Mouse (Mus musculus) kidney, postnatal 4 days (tissue): ENCODE results near the gene Trib2.

Experiments used
- DNase-seq, 2 experiments: peaks; one replicate each; pipeline ENCODE4 v3.0.0; 2021; ENCODE audit warnings: mixed read lengths in 2 of 2

Gene Trib2

GRCm38 (mm10) chr12:15816740-15817178, at the start of gene Trib2:
Gene Trib2 (minus strand): TSS chr12:15816922.
- peak; percentile 95 to 97 for DNase-seq

- DNase-seq: no peak
These were observed 41.3 kb upstream of the Trib2 start for GRCm38 (mm10) chr12:15858005-15858404.

- DNase-seq: no peak
These were observed 39.2 kb upstream of the Trib2 start for GRCm38 (mm10) chr12:15855891-15856290.

GRCm38 (mm10) chr12:15852781-15853180, 36.1 kb upstream of the Trib2 start:
- no peak for DNase-seq

GRCm38 (mm10) chr12:15852031-15852430, 35.3 kb upstream of the Trib2 start:
- no peak for DNase-seq

GRCm38 (mm10) chr12:15850441-15850895, 33.7 kb upstream of the Trib2 start:
- peak; percentile 48 to 55 for DNase-seq

- peak; percentile 5 to 13 for DNase-seq
These were observed 33.2 kb upstream of the Trib2 start for GRCm38 (mm10) chr12:15849861-15850294.

GRCm38 (mm10) chr12:15848391-15848790, 31.7 kb upstream of the Trib2 start:
- DNase-seq: no peak

- no peak for DNase-seq
These were observed 28.0 kb upstream of the Trib2 start for GRCm38 (mm10) chr12:15844701-15845100.

- peak; percentile 18 to 52 for DNase-seq
These were observed 24.3 kb upstream of the Trib2 start for GRCm38 (mm10) chr12:15840864-15841557.

- no peak for DNase-seq
These were observed 21.5 kb upstream of the Trib2 start for GRCm38 (mm10) chr12:15838201-15838600.

- no peak for DNase-seq
These were observed 20.8 kb upstream of the Trib2 start for GRCm38 (mm10) chr12:15837566-15837965.

- no peak for DNase-seq
These were observed 15.9 kb upstream of the Trib2 start for GRCm38 (mm10) chr12:15832674-15833052.

GRCm38 (mm10) chr12:15831941-15832673, 15.4 kb upstream of the Trib2 start:
- DNase-seq: no peak

GRCm38 (mm10) chr12:15830750-15831149, 14.0 kb upstream of the Trib2 start:
- no peak for DNase-seq

- DNase-seq: no peak
These were observed 12.2 kb upstream of the Trib2 start for GRCm38 (mm10) chr12:15828815-15829398.

- DNase-seq: no peak
These were observed 4.3 kb upstream of the Trib2 start for GRCm38 (mm10) chr12:15821019-15821418.

- DNase-seq: peak; percentile 52 to 68
These were observed 643 bp upstream of the Trib2 start for GRCm38 (mm10) chr12:15817365-15817764.

GRCm38 (mm10) chr12:15816254-15816605, 492 bp downstream of the Trib2 start:
- DNase-seq: peak; percentile 65 to 77

- DNase-seq: peak; percentile 77 to 85
These were observed 1.0 kb downstream of the Trib2 start for GRCm38 (mm10) chr12:15815576-15816253.

GRCm38 (mm10) chr12:15815170-15815575, 1.5 kb downstream of the Trib2 start:
- peak; percentile 64 to 78 for DNase-seq

- peak; percentile 59 to 70 for DNase-seq
These were observed 2.3 kb downstream of the Trib2 start for GRCm38 (mm10) chr12:15814249-15815081.
